Mouse (Mus musculus): ENCODE measurements around the gene Magi2. TPM values are rescaled to one million over a fixed set of nuclear protein-coding genes. Genes with fewer than 3 reads are reported as not detected.
"Not testable (repeated sequence)": the region's sequence is repeated elsewhere in the genome, so short reads cannot be mapped to it uniquely, and the experiment has no call there.

The Magi2 gene
- polyA plus RNA-seq, 1 experiment from 2014 or later = 0.78 TPM

- no peak for DNase-seq (ENCODE audit: low spot score)
Observed at GRCm38 (mm10) chr5:20699116-20699515, 1472.3 kb downstream of the Magi2 start.

DNA sequence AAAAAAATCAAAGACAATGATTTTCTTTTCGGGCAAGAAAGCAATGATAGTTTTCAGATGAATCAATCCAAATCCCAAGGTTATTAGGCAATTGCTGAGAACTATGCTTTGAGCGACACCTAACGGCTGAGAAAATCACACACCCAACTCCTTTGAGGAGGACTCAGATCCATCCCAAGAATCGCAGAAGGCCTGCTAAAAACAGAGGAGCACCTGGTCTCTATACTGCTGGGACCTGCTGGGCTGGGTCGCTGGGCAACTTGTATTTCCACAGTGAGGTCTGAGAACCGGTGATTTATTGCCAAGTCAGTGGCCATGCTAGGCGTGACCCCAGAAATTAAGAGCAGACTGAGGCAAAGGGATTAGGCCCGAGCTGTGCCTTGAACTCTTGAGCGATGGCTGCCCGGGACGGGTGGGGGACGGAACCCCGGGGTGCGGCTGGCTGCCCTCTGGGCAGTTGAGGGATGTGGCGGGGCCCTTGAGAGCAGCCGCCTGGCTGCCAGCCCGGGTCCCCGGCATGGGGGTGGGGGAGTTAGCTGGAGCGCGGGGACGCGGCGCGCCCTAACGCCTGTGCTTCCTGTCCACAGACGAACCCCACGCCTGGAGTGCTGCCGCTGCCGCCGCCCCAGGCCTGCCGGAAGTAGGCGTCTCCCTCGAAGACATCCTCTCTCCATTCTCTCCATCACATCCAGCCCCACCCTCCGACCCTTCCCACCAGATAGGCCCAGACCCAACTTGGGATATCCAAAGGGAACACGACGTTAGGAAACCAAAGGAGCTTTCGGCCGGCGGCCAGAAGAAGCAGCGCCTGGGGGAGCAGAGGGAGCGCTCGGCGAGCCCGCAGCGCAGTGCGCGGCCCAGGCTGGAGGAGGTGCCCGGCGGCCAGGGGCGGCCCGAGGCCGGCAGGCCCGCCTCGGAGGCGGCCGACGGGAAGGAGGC lies 1474.9 kb downstream of the Magi2 start:
- peak; percentile 66 for DNase-seq (ENCODE audit: low spot score)

- peak; percentile 32 for DNase-seq (ENCODE audit: low spot score)
Observed at GRCm38 (mm10) chr5:20702480-20703303, 1475.9 kb downstream of the Magi2 start.

GRCm38 (mm10) chr5:20703304-20703700 lies 1476.5 kb downstream of the Magi2 start:
- DNase-seq (ENCODE audit: low spot score) = no peak

GRCm38 (mm10) chr5:20703971-20704575 lies 1477.2 kb downstream of the Magi2 start:
- no peak for DNase-seq (ENCODE audit: low spot score)

GRCm38 (mm10) chr5:20704886-20705285 lies 1478.0 kb downstream of the Magi2 start:
- DNase-seq (ENCODE audit: low spot score) = no peak

DNA sequence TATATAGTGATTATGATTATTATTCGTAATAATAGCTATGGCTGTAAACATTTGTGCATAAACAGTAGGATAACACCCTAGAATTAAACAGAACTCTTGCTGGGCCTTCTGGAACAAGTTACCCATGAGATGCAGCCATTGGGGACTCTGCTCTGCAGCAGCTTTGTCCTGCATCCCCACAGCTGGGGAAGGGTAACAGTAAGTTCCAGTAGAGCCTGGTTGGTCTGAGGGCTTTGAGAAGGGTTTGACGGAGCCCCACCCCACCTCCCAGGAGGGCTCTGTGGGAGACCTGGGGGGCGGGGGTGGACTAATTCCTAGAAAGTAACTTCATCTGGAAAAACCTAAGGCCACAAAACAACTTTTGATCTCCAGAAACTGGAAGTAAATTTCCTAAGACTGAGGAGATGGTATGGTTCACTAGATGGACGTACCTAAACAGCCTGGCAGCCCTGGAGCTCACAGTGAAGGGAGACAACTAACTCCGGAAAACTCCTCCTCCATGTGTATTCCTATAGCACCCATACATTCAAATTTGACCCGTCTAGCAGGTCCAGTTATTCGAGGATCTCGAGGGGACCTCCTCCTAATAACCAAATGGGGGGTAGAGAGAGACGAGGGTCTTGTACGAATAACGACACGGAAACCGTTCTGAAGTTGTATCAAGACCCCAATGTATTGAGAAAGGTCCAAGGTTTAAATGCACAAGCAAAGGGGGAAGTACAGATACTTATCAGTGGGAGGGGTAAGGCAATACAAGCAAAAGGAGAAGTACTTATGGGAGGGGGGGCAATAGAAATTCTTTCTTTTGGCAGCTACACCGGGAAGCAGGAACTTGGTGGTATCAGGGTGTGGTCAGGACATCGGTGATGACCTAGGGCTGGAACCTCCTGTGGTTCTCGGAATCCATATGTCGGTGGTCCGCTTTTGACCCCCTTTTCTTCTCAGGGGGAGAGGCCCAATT lies 1479.8 kb downstream of the Magi2 start:
- not testable (repeated sequence) for DNase-seq (ENCODE audit: low spot score)

GRCm38 (mm10) chr5:20710845-20711244 lies 1484.0 kb downstream of the Magi2 start:
- not testable (repeated sequence) for DNase-seq (ENCODE audit: low spot score)

DNA sequence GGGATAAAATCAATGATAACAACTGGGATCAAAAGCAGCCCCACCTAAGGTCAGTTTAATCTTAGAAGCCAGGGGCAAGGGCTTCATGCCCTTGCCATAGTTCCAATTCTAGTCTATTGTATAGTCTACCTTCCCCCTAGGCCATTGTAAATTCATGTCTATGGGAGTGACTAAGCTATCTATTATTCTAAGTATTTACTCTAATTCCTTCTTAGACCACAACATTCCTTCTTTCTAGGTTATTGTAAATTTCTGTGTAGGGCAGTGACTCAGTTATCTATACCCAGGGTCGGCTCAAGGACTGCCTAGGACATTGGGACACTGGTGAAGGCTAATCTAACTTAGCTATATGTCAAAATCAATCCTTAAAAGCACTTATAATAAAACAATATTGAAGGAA lies 1487.8 kb downstream of the Magi2 start:
- DNase-seq (ENCODE audit: low spot score) = not testable (repeated sequence)

- DNase-seq (ENCODE audit: low spot score) = not testable (repeated sequence)
Observed at GRCm38 (mm10) chr5:20715980-20716379, 1489.1 kb downstream of the Magi2 start.

DNA sequence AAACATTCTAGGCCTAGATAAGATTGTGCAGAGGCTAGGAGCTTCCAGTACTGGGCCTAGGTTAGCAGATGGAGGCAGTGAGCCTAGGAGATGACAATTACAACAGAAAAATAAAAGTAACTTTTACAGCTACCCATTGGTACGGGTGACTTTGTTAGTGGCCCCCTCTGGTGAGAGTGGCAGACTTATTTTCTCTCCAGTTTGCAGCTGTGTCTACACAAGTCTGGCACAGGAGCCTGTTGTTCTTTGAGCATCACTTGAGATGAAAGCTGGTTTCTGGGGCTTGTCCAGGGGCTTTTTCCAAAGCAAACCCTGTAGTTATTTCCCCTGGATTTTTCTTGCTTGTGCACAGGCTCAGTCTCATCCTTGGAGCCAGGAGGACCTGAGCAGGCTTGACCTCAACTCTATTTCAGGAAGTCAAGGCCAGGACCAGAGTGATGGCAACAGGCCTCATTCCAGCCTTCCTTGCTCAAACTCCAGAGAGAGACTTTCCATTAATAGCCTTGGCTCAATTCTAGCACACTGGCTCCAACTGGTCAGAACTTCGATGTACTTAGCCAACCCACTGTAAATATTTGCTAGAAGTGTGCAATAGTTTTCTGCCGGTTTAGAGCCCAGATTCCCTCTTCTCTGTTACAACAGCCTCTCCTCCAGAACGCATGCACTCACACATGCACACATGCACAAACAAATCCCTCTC lies 1493.5 kb downstream of the Magi2 start:
- no peak for DNase-seq (ENCODE audit: low spot score)

- not testable (repeated sequence) for DNase-seq (ENCODE audit: low spot score)
Observed at GRCm38 (mm10) chr5:20723226-20723625, 1496.4 kb downstream of the Magi2 start.

DNA sequence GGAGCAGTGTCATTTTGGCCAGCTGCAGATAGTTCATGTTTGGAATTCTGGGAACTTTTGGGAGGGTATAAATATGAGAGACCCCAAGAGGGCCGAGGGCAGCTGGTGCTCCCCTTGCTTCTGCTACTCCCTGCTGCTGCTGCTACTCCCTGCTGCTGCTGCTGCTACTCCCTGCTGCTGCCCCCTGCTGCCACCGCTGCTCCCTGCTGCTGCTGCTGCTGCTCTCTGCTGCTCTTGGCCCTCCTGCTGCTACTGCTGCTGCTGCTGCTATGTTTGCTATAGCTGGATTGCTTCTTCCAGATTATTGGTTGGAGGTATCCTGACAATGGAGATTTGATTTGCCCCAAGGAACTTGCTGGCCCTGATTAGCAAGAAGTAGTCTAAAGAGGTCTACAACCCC lies 1512.0 kb downstream of the Magi2 start:
- DNase-seq (ENCODE audit: low spot score) = no peak

DNA sequence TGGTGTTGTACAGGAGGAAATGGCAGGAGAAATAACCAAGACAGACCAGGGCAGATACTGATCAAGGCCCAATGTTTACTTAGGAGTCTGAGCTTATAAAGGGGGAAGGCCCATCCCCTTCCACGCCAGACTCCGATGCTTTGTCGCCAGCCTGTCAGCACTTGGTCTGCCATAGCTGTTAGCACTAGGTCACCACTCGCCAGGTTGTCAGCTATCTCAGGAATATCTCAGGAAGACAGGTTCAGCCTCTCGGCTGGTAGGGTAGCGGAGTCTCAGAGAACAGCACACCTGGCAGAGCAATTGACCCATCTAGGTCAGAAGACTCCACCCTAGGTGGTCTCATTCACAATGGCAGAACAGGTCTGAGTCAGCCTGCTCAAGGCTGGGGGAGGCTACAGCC lies 1514.4 kb downstream of the Magi2 start:
- DNase-seq (ENCODE audit: low spot score) = no peak

DNA sequence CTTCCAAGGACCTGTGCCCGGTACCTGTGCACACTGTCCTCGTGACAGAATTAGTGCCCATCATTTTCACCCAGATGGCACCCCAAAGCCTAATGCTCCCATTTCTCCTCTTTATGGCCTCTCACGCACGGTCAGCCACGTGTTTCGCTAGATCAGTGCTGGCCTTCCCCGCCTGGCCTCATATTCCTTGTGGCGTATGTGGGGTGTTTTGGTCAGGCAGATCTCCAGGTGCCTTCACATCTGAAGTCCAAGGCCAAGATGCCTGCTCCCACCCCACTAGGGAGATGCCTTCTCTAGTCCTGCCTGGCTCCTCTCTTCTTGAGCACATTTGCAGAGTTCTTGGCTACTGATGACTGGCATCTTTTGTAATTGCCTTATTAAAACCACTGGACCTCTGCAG lies 1515.1 kb downstream of the Magi2 start:
- no peak for DNase-seq (ENCODE audit: low spot score)

- no peak for DNase-seq (ENCODE audit: low spot score)
Observed at GRCm38 (mm10) chr5:20748142-20748541, 1521.3 kb downstream of the Magi2 start.

- DNase-seq (ENCODE audit: low spot score) = peak; percentile 4
Observed at GRCm38 (mm10) chr5:20748856-20749255, 1522.0 kb downstream of the Magi2 start.

- DNase-seq (ENCODE audit: low spot score) = peak; percentile 58
Observed at GRCm38 (mm10) chr5:20749535-20749934, 1522.7 kb downstream of the Magi2 start.

DNA sequence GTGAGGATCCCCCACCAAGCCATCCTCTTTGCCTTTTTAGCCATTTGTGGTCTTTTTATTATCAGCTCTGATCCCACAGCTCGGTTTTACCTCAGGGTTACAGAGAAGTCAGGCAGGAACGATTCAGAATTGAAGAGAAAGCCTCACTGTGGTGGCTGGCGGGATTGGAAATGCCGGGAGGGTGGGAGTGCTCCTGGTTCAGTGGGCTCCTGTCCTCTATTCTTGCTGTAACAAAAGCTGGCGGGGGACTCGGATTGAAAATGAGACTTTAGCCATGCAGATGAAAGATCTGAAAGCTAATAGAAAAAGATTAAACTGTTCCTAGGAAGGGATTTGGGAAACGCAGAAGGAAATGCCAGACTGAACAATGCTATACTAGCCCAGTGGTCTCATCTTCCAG lies 1524.2 kb downstream of the Magi2 start:
- no peak for DNase-seq (ENCODE audit: low spot score)

GRCm38 (mm10) chr5:20751696-20752095 lies 1524.9 kb downstream of the Magi2 start:
- no peak for DNase-seq (ENCODE audit: low spot score)

All from thymus, postnatal 0 days (tissue).